Mouse (Mus musculus): ENCODE results near the gene Tmprss11c. TPM values are rescaled to one million over a fixed set of nuclear protein-coding genes. Genes with fewer than 3 reads are reported as not detected.
"Not testable (repeated sequence)": the region's sequence is repeated elsewhere in the genome, so short reads cannot be mapped to it uniquely, and the experiment has no call there.

Gene Tmprss11c
- total RNA-seq (2021), result not detected in 2 replicates
- long read RNA-seq, experiment 1, result 0 reads
- long read RNA-seq, experiment 2, result 0 reads

DNA sequence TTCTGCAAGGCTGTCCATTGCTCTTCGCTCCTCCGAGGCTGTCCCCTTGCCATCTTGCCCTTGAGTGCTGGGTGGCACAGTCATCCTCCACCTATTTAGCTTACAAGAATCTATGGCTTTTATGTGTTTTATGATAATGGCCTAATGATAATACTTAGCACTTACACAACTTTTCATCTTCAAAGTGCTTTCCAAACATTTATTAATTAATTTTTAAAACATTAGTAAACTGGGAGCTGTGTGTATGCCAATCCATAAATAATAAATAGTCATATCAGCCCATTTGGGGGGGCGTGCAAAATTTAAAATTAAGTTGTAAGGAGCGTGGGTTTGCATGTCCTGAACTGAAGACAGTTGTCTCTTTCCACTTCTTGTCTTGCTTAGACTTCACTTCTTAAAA, at the start of gene Tmprss11c:
Gene Tmprss11c, minus strand, starts transcription at position 101 of the 400 bp plus-strand sequence.
- DNase-seq, result no peak

DNA sequence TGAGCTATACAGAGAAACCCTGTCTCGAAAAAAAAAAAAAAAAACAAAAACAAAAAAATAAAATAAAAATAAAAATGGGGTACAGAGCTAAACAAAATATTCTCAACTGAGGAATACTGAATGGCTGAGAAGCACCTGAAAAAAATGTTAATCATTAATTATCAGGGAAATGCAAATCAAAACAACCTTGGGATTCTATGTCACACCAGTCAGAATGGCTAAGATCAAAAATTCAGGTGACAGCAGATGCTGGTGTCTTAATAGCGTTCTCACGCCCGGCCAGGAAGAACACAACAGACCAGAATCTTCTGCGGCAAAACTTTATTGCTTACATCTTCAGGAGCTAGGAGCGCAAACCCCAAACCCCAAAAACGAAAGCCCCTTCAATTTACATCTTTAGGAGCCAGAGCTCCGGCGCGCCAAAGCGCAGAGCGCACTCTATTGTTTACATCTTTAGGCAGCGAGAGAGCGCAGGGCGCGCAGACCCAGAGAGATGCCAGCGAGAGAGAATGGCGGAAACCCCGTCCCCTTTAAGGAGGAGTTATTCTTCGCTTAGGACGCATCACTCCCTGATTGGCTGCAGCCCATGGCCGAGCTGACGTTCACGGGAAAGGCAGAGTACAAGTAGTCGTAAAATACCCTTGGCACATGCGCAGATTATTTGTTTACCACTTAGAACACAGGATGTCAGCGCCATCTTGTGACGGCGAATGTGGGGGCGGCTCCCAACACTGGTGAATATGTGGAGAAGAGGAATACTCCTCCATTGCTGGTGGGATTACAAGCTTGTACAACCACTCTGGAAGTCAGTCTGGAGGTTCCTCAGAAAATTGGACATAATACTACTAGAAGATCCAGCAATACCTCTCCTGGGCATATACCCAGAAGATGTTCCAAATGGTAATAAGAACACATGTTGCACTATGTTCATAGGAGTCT, 29.2 kb upstream of the Tmprss11c start:
- not testable (repeated sequence) for DNase-seq

DNA sequence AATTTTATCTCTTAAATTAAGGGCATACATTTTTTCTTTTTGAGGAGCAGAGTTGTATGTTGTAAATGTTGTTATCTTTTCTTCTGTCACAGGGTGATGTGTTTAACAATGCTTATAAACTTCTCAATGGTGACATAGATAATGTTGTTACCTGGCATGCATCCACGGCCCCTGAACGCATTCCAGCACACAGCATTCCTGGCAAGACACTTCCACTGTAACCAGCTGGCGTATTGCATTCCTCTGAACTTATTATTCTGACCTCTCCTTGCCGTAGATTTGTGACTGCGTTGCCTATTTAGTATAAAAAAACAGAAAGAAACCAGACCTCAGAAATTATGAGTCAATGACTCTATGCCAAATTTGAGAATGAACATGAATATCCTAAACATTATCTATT, 17.0 kb upstream of the Tmprss11c start:
- DNase-seq, result no peak

DNA sequence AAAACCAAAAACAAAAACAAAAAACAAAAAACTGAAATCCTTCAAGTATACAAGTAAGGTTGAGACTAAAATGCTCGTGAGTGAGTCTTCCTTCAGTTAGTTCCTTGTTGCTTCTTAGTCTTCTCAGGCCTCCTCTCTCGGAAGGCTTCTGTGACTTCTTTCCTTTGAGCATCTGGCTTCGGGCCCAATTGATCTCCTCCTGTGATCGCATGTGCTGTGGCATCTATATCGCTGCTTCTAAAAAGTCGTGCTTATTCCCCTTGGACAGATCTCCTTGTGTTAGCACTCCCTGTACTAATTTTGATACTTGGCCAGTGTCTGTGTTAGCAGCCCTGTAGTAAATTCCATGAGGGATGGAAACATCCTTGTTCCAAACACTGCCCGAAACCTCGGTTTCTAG, 14.8 kb upstream of the Tmprss11c start:
- DNase-seq, result no peak

DNA sequence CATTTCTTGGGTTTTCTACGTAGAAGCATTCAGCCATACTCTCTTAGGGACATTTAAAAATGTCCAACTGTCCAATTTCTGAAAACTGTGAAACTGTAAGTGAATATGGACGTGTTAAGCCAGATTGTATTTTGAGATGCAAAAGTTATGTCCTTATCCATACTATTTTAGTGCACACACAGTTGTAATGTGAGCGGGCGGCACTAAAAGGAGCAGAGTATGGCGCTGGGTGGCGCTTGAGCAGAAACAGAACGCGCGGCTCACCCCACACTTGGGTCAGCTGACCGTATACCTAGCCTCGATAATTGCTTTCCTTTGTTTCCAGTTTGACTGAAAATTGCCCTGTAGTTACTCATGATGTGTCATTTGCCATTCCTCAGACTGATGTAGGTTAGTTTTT, 42.5 kb downstream of the Tmprss11c start:
- DNase-seq, result no peak

DNA sequence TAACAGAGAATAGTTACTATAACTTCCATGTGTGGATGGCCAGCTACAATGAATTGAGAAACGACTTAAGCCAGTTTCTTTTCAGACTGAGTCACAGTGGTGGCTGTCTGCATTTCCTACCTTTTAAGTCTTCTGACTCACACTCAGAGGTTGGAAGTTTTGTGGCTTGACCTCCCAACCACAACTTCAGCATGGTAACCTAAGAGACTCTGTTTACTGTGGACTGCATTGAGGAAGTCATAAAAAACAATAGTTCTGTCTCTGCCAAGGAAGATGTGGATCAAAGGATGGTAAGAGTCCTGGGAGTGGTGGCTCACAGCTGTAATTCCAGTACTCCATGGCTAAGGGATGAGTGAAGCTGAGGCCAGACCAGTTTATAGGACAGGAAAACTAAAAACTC, 44.2 kb downstream of the Tmprss11c start:
- DNase-seq, result no peak

DNA sequence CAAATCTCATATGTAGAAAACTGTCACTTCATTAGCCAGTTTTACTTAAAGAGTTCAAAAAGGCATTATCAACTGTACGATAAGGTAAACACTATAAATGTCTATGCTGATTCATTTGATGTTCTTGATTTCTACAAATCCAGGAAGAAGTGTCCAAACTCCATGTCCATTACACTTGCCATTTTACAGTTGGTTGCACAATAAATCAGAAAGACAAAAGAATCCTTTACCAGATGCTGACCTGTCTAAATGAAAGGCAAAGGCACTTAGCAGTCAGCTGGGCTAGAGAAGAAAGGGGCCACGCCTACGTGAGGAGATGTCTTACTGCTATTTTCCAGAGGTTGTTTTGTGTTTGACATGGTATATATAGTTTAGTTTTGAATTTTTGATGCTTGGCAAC, 44.8 kb downstream of the Tmprss11c start:
- no peak for DNase-seq

DNA sequence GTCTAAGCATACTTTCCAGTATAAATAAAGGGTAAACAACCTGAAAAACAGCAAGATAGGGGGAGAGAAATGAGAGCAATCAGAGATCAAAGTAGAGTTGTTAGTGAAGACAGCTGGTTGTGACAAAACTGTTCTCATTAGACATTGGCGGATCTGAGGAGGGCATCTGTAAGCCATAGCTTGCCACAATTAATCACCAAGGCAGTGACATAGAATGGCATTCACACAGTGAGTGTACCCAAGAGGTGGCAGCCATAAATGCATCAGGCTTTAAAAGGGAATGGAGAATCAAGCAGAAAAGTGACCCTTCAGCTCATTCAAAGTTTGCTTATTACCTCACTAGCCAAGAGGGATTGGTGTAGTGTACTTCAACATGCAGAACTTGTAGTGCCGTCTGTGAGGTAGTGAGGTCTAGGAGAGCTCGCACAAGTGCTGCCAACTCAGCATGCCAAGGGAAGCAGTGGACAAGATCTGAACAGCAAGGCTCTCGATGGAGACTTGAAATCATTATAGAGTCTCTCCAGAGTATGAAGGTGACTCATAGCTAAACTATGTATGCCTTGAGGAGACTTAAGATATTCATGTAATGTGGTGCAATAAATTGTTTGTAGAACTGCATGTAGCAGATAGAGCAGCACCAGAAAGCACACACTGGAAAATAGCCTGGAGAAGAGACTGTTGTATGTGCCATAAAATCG, 61.8 kb downstream of the Tmprss11c start:
- no peak for DNase-seq

DNA sequence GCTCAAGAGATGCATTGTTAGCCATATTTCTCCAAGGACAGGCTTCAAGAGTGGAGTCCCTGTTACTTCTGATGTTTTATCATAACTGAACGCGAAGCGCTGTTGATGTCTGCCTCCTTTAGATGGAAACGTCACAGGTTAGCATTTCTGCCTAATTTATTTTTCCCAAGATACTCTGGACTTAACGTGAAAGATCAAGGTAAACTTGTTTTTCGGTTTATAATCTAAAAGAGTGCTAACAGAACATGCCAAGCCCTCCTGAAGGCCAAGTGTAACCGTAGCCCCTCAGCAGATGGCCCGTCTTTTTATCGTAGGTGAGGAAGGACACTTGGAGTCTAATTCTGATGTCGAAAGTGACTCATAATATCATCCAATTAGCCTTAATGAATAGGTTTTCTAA, 91.3 kb downstream of the Tmprss11c start, which contains the start of gene Gnrhr:
Gene Gnrhr, minus strand, starts transcription at position 101 of the 400 bp plus-strand sequence.
- no peak for DNase-seq

DNA sequence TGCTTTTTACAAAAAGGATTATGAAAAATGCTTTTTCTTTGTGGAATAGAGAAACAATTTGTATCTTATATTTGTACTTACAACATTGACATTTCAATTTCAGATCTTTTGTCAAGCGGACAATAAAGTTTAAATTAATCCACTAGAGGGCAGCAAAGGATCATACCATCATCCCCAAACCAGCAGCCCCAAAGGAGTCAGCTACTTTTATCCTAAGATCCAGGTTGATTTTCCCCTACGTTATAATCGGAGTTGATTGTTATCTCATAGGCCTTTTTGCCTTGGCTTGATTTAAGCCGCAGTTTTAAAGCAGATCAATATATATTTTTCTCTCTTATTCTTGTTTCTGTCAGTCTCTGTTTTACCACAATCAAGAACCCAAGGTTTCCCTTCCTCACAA, 97.8 kb downstream of the Tmprss11c start:
- DNase-seq, result peak; percentile 12

DNA sequence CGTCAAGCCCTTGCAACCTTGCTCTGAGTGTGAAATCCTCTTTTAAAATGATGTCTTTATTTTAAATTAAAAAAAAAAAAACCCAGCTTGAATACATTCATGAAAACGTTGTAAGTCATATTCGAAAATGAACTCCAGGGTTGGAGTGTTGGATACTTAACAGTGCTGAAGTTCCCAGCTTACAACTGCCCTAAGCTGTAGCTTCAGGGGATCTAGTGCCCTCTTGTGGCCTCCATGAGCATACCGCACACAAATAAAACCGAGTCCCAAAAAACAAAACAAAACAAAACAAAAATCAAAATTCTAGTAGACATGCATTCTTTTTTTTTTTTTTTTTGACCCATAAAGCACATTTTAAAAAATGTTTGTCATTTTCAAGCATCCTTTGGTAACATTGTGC, 98.3 kb downstream of the Tmprss11c start:
- DNase-seq, result peak; percentile 44

DNA sequence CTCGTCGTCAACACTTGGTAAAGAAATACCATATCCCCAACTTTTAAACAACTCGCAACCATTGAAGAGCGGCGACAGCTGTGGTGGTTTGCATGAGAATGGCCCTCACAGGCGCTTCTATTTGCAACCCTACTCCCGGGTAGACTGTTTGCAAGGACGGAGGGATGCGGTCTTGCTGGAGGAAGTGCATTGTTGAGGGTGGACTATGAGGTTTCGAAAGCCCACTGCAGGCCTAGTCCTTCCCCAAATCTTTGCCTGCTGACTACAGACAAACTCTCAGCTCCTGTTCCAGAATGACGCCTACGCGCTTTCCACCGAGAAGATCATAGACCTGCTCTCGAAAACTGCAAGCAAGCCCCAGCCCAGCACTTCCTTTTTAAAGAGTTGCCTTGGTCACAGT, 98.8 kb downstream of the Tmprss11c start:
- no peak for DNase-seq

DNA sequence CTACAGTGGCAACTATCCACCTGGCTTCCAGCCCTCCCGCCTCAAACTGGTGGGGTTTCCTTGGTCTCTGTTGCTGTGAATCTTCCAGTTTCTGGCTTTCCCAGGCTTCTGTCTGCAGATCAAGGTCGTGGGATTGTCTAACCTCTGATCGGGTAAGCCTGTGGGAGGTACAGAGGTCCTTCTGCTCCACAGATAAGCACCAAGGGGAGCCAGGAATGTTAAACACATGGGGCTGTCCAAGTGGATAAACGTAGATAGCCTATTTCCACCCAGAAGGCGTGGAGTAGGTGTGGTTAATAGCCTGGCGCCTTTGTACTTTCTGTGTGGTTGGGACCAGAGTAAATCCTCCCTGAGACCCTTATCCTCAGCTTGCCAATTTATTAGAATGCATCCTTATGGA, 101.7 kb downstream of the Tmprss11c start:
- no peak for DNase-seq

Other genes with a start within 250 kb of the Tmprss11c start
- gene Cenpc1, start 223.7 kb downstream of the Tmprss11c start, total RNA-seq (2021), result 15.3 and 15.8 TPM in 2 replicates
- gene Stap1, start 217.6 kb downstream of the Tmprss11c start, total RNA-seq (2021), result 0.52 and 5.2 TPM in 2 replicates
- gene Uba6, start 116.5 kb downstream of the Tmprss11c start, total RNA-seq (2021), result 14.3 and 14.7 TPM in 2 replicates
- 0.41 and 0.83 TPM in 2 replicates for gene Gnrhr, start 91.4 kb downstream of the Tmprss11c start, total RNA-seq (2021)
- gene Tmprss11d, start 84.1 kb upstream of the Tmprss11c start, total RNA-seq (2021), result not detected in 2 replicates
- not detected in 2 replicates for gene Tmprss11a, start 179.7 kb upstream of the Tmprss11c start, total RNA-seq (2021)
- not detected in 2 replicates for gene Tmprss11g, start 229.3 kb upstream of the Tmprss11c start, total RNA-seq (2021)